Mouse (Mus musculus): ENCODE measurements at regions not wholly inside any gene's neighbourhood (a gene's known extent, or its start where the extent isn't known, plus 50 kb on each side); places are given as distances from the start of the nearest gene placed in this dataset.

GRCm38 (mm10) chr15:61136781-61137180 lies 214.0 kb upstream of the A1bg start:
- no peaks in the 10 kb centered on the region for H3K9me3 ChIP-seq (replicated peaks)
- no peak overlapping the region for H3K4me2 ChIP-seq
- ATAC-seq (ENCODE audit: low read depth) (no peak), DNase-seq (no peak)
- H3K4me1 ChIP-seq (replicated peaks): no peaks in the 10 kb centered on the region
- no peak overlapping the region for H3K27ac ChIP-seq
- H3K9ac ChIP-seq: no peak overlapping the region
- WGBS (ENCODE audit: insufficient replicate concordance): 58% methylated on average over 2 of the region's 2 CpGs
- H3K27me3 ChIP-seq: no peaks in the 10 kb centered on the region
- H3K4me3 ChIP-seq (replicated peaks): no peak overlapping the region
- no peaks in the 10 kb centered on the region for H3K36me3 ChIP-seq

GRCm38 (mm10) chr15:61133316-61133715 lies 210.5 kb upstream of the A1bg start:
- Histone ChIP-seq H3K9me3 (replicated peaks) (no peaks in the 10 kb centered on the region), H3K4me3 (replicated peaks) (no peak overlapping the region), H3K27ac (no peak overlapping the region), H3K4me2 (no peak overlapping the region), H3K27me3 (no peaks in the 10 kb centered on the region), H3K36me3 (no peaks in the 10 kb centered on the region), H3K9ac (no peak overlapping the region), H3K4me1 (replicated peaks) (no peaks in the 10 kb centered on the region)
- ATAC-seq (ENCODE audit: low read depth) (no peak), DNase-seq (no peak)
- 46% methylated on average over 1 of the region's 1 CpGs for WGBS (ENCODE audit: insufficient replicate concordance)

GRCm38 (mm10) chr15:61127971-61128370 lies 205.2 kb upstream of the A1bg start:
- WGBS (ENCODE audit: insufficient replicate concordance): 60% methylated on average over 2 of the region's 2 CpGs
- Histone ChIP-seq H3K9me3 (replicated peaks) (no peaks in the 10 kb centered on the region), H3K4me1 (replicated peaks) (no peaks in the 10 kb centered on the region), H3K27me3 (no peaks in the 10 kb centered on the region), H3K27ac (no peak overlapping the region), H3K9ac (no peak overlapping the region), H3K36me3 (no peaks in the 10 kb centered on the region), H3K4me3 (replicated peaks) (no peak overlapping the region), H3K4me2 (no peak overlapping the region)
- DNase-seq (no peak), ATAC-seq (ENCODE audit: low read depth) (no peak)

- H3K9me3 ChIP-seq (replicated peaks): no peaks in the 10 kb centered on the region
- no peak for ATAC-seq (ENCODE audit: low read depth)
- H3K27ac ChIP-seq: no peak overlapping the region
Measured at GRCm38 (mm10) chr15:61127130-61127529, 204.3 kb upstream of the A1bg start.

GRCm38 (mm10) chr15:61116912-61117311 lies 194.1 kb upstream of the A1bg start:
- H3K36me3 ChIP-seq: no peaks in the 10 kb centered on the region
- 9% methylated on average over 1 of the region's 1 CpGs for WGBS (ENCODE audit: insufficient replicate concordance)
- H3K4me2 ChIP-seq: no peak overlapping the region
- no peak overlapping the region for H3K4me3 ChIP-seq (replicated peaks)
- no peaks in the 10 kb centered on the region for H3K9me3 ChIP-seq (replicated peaks)
- H3K27ac ChIP-seq: no peak overlapping the region
- no peaks in the 10 kb centered on the region for H3K27me3 ChIP-seq
- no peak for DNase-seq
- H3K9ac ChIP-seq: no peak overlapping the region
- no peak for ATAC-seq (ENCODE audit: low read depth)
- H3K4me1 ChIP-seq (replicated peaks): no peaks in the 10 kb centered on the region

More at GRCm38 (mm10) chr15:61127130-61127529, 204.3 kb upstream of the A1bg start:
- DNase-seq: no peak
- Histone ChIP-seq H3K36me3 (no peaks in the 10 kb centered on the region), H3K9ac (no peak overlapping the region), H3K4me1 (replicated peaks) (no peaks in the 10 kb centered on the region), H3K4me2 (no peak overlapping the region), H3K27me3 (no peaks in the 10 kb centered on the region), H3K4me3 (replicated peaks) (no peak overlapping the region)

GRCm38 (mm10) chr15:61109429-61110128 lies 186.8 kb upstream of the A1bg start:
- DNase-seq (no peak), ATAC-seq (ENCODE audit: low read depth) (no peak)
- Histone ChIP-seq H3K4me3 (replicated peaks) (no peak overlapping the region), H3K27me3 (no peaks in the 10 kb centered on the region), H3K27ac (no peak overlapping the region), H3K9ac (no peak overlapping the region), H3K4me2 (no peak overlapping the region), H3K36me3 (no peaks in the 10 kb centered on the region), H3K4me1 (replicated peaks) (no peaks in the 10 kb centered on the region), H3K9me3 (replicated peaks) (no peaks in the 10 kb centered on the region)
- 15% methylated on average over 4 of the region's 4 CpGs for WGBS (ENCODE audit: insufficient replicate concordance)

- 36% methylated on average over 2 of the region's 2 CpGs for WGBS (ENCODE audit: insufficient replicate concordance)
- Histone ChIP-seq H3K9ac (no peak overlapping the region), H3K4me2 (no peak overlapping the region), H3K27me3 (no peaks in the 10 kb centered on the region), H3K4me1 (replicated peaks) (no peaks in the 10 kb centered on the region), H3K27ac (no peak overlapping the region), H3K4me3 (replicated peaks) (no peak overlapping the region), H3K9me3 (replicated peaks) (no peaks in the 10 kb centered on the region), H3K36me3 (no peaks in the 10 kb centered on the region)
- DNase-seq (no peak), ATAC-seq (ENCODE audit: low read depth) (no peak)
Measured at GRCm38 (mm10) chr15:61108957-61109356, 186.1 kb upstream of the A1bg start.

GRCm38 (mm10) chr15:61102421-61103412 lies 179.9 kb upstream of the A1bg start:
- 42% methylated on average over 7 of the region's 7 CpGs for WGBS (ENCODE audit: insufficient replicate concordance)
- no peak for DNase-seq
- Histone ChIP-seq H3K36me3 (no peaks in the 10 kb centered on the region), H3K4me2 (no peak overlapping the region), H3K27me3 (no peaks in the 10 kb centered on the region), H3K4me3 (replicated peaks) (no peak overlapping the region), H3K9me3 (replicated peaks) (no peaks in the 10 kb centered on the region), H3K9ac (no peak overlapping the region), H3K27ac (no peak overlapping the region), H3K4me1 (replicated peaks) (no peaks in the 10 kb centered on the region)
- ATAC-seq (ENCODE audit: low read depth): no peak

GRCm38 (mm10) chr15:61100807-61101206 lies 178.0 kb upstream of the A1bg start:
- H3K27ac ChIP-seq: no peak overlapping the region
- WGBS (ENCODE audit: insufficient replicate concordance): 54% methylated on average over 4 of the region's 4 CpGs
- no peak for DNase-seq

GRCm38 (mm10) chr15:61098968-61099367 lies 176.2 kb upstream of the A1bg start:
- Histone ChIP-seq H3K36me3 (no peaks in the 10 kb centered on the region), H3K4me2 (no peak overlapping the region), H3K4me3 (replicated peaks) (no peak overlapping the region), H3K4me1 (replicated peaks) (no peaks in the 10 kb centered on the region), H3K9me3 (replicated peaks) (no peaks in the 10 kb centered on the region), H3K27me3 (no peaks in the 10 kb centered on the region), H3K9ac (no peak overlapping the region), H3K27ac (no peak overlapping the region)
- DNase-seq (no peak), ATAC-seq (ENCODE audit: low read depth) (no peak)
- WGBS (ENCODE audit: insufficient replicate concordance): 7% methylated on average over 1 of the region's 1 CpGs

More at GRCm38 (mm10) chr15:61100807-61101206, 178.0 kb upstream of the A1bg start:
- H3K36me3 ChIP-seq: no peaks in the 10 kb centered on the region
- no peak overlapping the region for H3K4me2 ChIP-seq
- ATAC-seq (ENCODE audit: low read depth): no peak
- no peaks in the 10 kb centered on the region for H3K4me1 ChIP-seq (replicated peaks)
- H3K9me3 ChIP-seq (replicated peaks): no peaks in the 10 kb centered on the region
- no peaks in the 10 kb centered on the region for H3K27me3 ChIP-seq
- no peak overlapping the region for H3K9ac ChIP-seq
- H3K4me3 ChIP-seq (replicated peaks): no peak overlapping the region

GRCm38 (mm10) chr15:61098519-61098918 lies 175.7 kb upstream of the A1bg start:
- H3K4me2 ChIP-seq: no peak overlapping the region
- ATAC-seq (ENCODE audit: low read depth) (no peak), DNase-seq (no peak)
- no peak overlapping the region for H3K27ac ChIP-seq
- no peaks in the 10 kb centered on the region for H3K9me3 ChIP-seq (replicated peaks)
- no peak overlapping the region for H3K9ac ChIP-seq
- H3K36me3 ChIP-seq: no peaks in the 10 kb centered on the region
- no peaks in the 10 kb centered on the region for H3K27me3 ChIP-seq
- no peak overlapping the region for H3K4me3 ChIP-seq (replicated peaks)
- H3K4me1 ChIP-seq (replicated peaks): no peaks in the 10 kb centered on the region
